Mouse (Mus musculus): ENCODE data around the gene Cep112.

DNA sequence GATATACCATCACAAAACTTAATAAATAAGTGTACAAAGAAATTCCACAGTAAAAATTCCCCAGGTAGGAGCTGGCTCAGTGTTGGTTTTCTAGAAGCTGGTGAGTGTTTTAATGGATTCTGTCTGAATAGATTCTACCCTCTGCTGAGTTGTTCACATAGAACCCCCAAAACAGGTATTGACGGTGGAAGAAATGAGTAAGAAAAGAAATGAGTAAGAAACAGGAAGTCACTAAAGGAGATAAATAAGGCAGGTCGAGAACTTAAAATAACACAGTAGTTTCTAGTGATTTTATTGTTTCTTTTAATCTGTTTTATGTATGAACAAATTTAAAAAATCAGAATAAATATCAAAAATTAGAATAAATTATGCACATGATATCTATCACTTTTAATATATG, 63.3 kb downstream of the Cep112 start:
- TF ChIP-seq CTCF (IDR thresholded peaks at IDR 0.05; ENCODE audit: insufficient read depth, low read depth, low read length) (no peak), POLR2A (IDR thresholded peaks at IDR 0.05; ENCODE audit: insufficient read depth, low read depth, low read length) (no peak)

Data from olfactory bulb, adult 2 months (tissue).